Mouse (Mus musculus) hindbrain, embryonic 13.5 days (tissue): ENCODE measurements around the gene Rspo1. TPM values are rescaled to one million over a fixed set of nuclear protein-coding genes. Genes with fewer than 3 reads are reported as not detected.

Source experiments
- ATAC-seq: fragments of 200-750 bp; cut with Nextera tagmentation; 2 replicates; pipeline ENCODE4 v1.8.0; 2017; ENCODE audit warnings: moderate TSS enrichment; ENCODE audit not compliant: low FRiP score
- H3K27ac ChIP-seq: fragments of 300-500 bp; sonication (generic); 2 replicates; pipeline ENCODE4 v1.5.1; 2015; ENCODE audit warnings: inconsistent platforms, mild to moderate bottlenecking, moderate library complexity
- H3K27me3 ChIP-seq: fragments of 300-500 bp; sonication (generic); 2 replicates; pipeline ENCODE4 v1.6.1; 2015; ENCODE audit warnings: mild to moderate bottlenecking, inconsistent platforms
- H3K36me3 ChIP-seq: fragments of 300-500 bp; sonication (generic); 2 replicates; pipeline ENCODE4 v1.6.1; 2015; ENCODE audit warnings: mild to moderate bottlenecking, inconsistent platforms
- H3K4me1 ChIP-seq: fragments of 300-500 bp; sonication (generic); replicated peaks from 2 replicates; pipeline ENCODE4 v1.6.1; 2015; ENCODE audit warnings: inconsistent platforms
- H3K4me2 ChIP-seq: fragments of 300-500 bp; sonication (generic); 2 replicates; pipeline ENCODE4 v1.6.1; 2015; ENCODE audit warnings: inconsistent platforms, mild to moderate bottlenecking, moderate library complexity
- H3K4me3 ChIP-seq: fragments of 300-500 bp; sonication (generic); 2 replicates; pipeline ENCODE4 v1.5.1; 2015; ENCODE audit warnings: mild to moderate bottlenecking, inconsistent platforms
- H3K9ac ChIP-seq: fragments of 300-500 bp; sonication (generic); 2 replicates; pipeline ENCODE4 v1.6.1; 2015; ENCODE audit warnings: mild to moderate bottlenecking, inconsistent platforms
- H3K9me3 ChIP-seq: fragments of 300-500 bp; sonication (generic); 2 replicates; pipeline ENCODE4 v1.6.1; 2016; ENCODE audit warnings: inconsistent platforms
- WGBS: fragments of 180-500 bp; shearing (Covaris S2); methylation state at CpG from one replicate; pipeline ENCODE4 v1.1.7; 2015; 5-methylcytosine and 5-hydroxymethylcytosine counted together
- polyA plus RNA-seq: library from polyadenylated mRNA; unstranded; fragments of >200 nt; fragmentation: Nextera tagmentation; extraction: Ambion mirVana; gene quantifications from 2 replicates; pipeline ENCODE4 v1.2.1, GENCODE M21; 2015

The Rspo1 gene
- polyA plus RNA-seq, 1 experiment from 2014 or later: 4.1 TPM

GRCm38 (mm10) chr4:125058033-125058432 lies 71.8 kb downstream of the Rspo1 start:
- H3K36me3 ChIP-seq: peaks cover 35% of the 10 kb centered on the region
- no peaks in the 10 kb centered on the region for H3K9me3 ChIP-seq
- ATAC-seq: no peak
- H3K27me3 ChIP-seq: no peaks in the 10 kb centered on the region
- H3K27ac ChIP-seq: no peak overlapping the region
- no peak overlapping the region for H3K4me2 ChIP-seq
- WGBS: 60% methylated on average over 5 of the region's 5 CpGs
- no peak overlapping the region for H3K4me3 ChIP-seq
- no peaks in the 10 kb centered on the region; the same call in 1 of the 2 replicates for H3K4me1 ChIP-seq
- H3K9ac ChIP-seq: no peak overlapping the region

Other genes with a start within 250 kb of the Rspo1 start
- 22.1 and 24.5 TPM in 2 replicates for gene Inpp5b, start 244.6 kb upstream of the Rspo1 start, polyA plus RNA-seq
- 13.5 and 14.8 TPM in 2 replicates for gene Mtf1, start 184.3 kb upstream of the Rspo1 start, polyA plus RNA-seq
- gene Yrdc, start 135.8 kb upstream of the Rspo1 start, polyA plus RNA-seq: 40.5 and 41.1 TPM in 2 replicates
- gene 1110065P20Rik, start 135.2 kb upstream of the Rspo1 start, polyA plus RNA-seq: 77.8 and 84.4 TPM in 2 replicates
- 8.1 and 8.8 TPM in 2 replicates for gene Maneal, start 124.3 kb upstream of the Rspo1 start, polyA plus RNA-seq
- gene Epha10, start 105.5 kb upstream of the Rspo1 start, polyA plus RNA-seq: 5.4 and 6.2 TPM in 2 replicates
- gene 9930104L06Rik, start 49.4 kb upstream of the Rspo1 start, polyA plus RNA-seq: 13.1 and 15.9 TPM in 2 replicates
- 37.2 and 44.6 TPM in 2 replicates for gene Cdca8, start 47.1 kb upstream of the Rspo1 start, polyA plus RNA-seq
- 90.6 and 95.9 TPM in 2 replicates for gene Gnl2, start 30.2 kb downstream of the Rspo1 start, polyA plus RNA-seq
- gene Dnali1, start 79.3 kb downstream of the Rspo1 start, polyA plus RNA-seq: 0.79 and 1.8 TPM in 2 replicates
- 23.7 and 24.3 TPM in 2 replicates for gene Snip1, start 80.2 kb downstream of the Rspo1 start, polyA plus RNA-seq
- gene Meaf6, start 98.7 kb downstream of the Rspo1 start, polyA plus RNA-seq: 162 and 174 TPM in 2 replicates
- 0.18 and 0.19 TPM in 2 replicates for gene Zc3h12a, start 141.4 kb downstream of the Rspo1 start, polyA plus RNA-seq